Mouse (Mus musculus) neutrophil, adult 59 days (primary cell): Measurements from ENCODE around the gene Fabp3. TPM values are rescaled to one million over a fixed set of nuclear protein-coding genes. Genes with fewer than 3 reads are reported as not detected.

Experiments used
- total RNA-seq, 2 experiments: library from RNA; stranded (reverse); gene quantifications; 1 replicate in 1 of 2; 2 replicates in 1 of 2; pipeline ENCODE4 v1.2.4; 2023

The Fabp3 gene
- not detected for total RNA-seq

DNA sequence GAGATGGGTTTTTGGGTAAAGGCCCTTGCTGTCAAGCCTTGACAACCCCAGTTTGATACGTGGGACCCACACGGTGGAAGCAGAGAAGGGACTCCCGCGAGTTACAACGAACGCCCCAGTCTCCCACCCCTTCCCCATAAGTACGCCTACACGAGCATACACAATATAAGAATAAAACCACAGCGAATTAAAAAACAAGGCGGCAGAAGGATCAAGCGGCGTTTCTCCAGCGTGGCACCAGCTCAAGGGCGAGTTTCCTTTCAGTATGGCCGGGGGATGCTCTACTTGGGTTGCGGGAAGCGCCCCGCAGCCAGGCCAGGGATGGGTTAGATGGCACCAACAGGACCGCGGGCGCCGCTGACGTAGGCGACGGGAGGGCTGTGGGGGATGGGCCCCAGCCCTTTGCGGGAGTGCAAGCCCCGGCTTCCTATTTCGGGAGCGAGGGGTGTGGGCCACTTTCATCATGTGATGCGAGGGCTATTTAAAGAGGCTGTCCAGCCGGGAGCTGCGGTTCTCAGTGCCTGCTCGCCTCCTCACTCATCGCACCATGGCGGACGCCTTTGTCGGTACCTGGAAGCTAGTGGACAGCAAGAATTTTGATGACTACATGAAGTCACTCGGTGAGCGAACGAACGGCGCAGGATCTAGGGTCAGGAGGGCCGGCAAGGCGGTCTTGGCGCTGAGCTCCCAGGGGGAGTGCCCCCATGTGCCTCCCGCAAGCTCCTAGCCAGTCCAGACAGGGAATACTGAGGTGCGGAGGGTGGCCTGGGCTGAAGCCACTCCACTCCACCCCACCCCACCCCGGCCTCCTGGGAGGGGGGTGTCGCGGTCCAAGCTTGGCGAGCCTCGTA is at the start of gene Fabp3, which contains the start of gene Gm10570:
Gene Fabp3 (plus strand): TSS at position 365 of the 851 bp plus-strand sequence.
Gene Gm10570 (minus strand): TSS at position 444 of the 851 bp plus-strand sequence.

DNA sequence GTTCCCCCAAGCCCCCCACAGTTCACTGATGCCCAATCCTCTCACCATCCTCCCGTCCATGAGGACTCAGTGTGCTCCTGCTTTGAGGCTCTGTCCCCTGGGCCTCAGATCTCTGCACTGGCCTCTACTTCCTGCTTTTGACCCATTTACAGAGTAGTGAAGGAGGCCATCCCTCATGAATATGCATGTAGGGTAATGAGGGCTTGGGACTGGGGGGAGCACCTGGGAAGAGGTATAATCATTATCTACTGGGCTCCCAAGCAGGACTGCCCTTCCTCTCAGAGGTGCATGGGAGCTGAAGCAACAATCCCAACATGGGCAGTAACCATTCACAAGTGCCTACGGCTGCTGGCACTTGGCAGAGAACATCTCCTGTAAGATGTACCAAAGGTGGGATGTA is 29.3 kb upstream of the Fabp3 start, which contains the start of gene Serinc2:
Gene Serinc2 (minus strand): TSS at position 101 of the 400 bp plus-strand sequence.

DNA sequence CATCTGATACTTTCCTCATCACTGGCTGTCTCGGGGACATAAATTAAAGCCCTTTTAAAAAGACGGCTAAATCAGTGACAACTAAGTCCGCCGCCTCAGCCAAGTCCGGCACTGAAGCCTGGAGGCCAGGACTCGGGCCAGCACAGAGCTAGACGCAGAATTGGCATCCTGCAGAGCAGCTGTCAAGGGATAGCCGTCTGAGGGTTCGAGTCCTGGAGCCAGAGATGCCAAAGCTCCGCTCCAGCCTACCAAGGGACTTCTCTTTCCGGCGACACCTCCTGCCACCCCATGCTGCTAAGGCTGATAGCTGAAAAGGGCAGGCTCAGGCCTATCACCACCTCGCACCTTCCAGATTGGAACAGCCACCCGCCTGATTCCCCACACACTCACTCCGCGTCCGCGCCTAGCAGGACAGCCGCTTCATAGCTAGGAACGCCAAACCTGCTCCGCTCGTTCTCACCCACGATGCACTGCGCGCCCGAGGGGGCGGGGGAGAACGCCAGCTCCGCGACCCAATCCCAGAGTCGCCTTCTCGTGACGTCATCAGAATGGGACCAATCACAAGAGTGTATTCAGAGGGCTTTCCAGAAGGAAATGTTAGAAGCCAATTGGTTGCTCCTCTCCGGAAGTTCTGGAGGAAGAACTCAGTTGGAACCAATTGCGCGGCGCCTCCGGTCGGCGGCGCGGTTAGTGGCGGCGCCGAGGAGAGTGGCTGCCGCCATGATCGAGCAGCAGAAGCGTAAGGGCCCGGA is 51.3 kb downstream of the Fabp3 start, which contains the start of the genes Zcchc17 and Snrnp40:
Gene Zcchc17 (minus strand): TSS at position 458 of the 752 bp plus-strand sequence.
Gene Snrnp40 (plus strand): TSS at position 647 of the 752 bp plus-strand sequence.

Other genes starting within 250 kb of the Fabp3 start
- 10 to 100 TPM; 60.1 to 65.8 TPM for gene Pef1, start 206.0 kb upstream of the Fabp3 start, total RNA-seq
- under 1 TPM in 1 of 2 experiments, not detected in 1; 0.29 TPM for gene Hcrtr1, start 169.2 kb upstream of the Fabp3 start, total RNA-seq
- gene Tinagl1, start 133.5 kb upstream of the Fabp3 start, total RNA-seq = 10 to 100 TPM; 66.2 to 75.3 TPM
- gene Gm853, start 86.2 kb upstream of the Fabp3 start, total RNA-seq = not detected
- gene Serinc2, start 29.4 kb upstream of the Fabp3 start, total RNA-seq = 1 to 10 TPM; 1.3 to 1.4 TPM
- not detected for gene Gm10570, start 79 bp downstream of the Fabp3 start, total RNA-seq
- 10 to 100 TPM; 18.4 to 23.6 TPM for gene Zcchc17, start 51.3 kb downstream of the Fabp3 start, total RNA-seq
- gene Snrnp40, start 51.5 kb downstream of the Fabp3 start, total RNA-seq = 10 to 100 TPM; 38.2 to 41.7 TPM